Mouse (Mus musculus): Measurements from ENCODE around the gene Nup107.

GRCm38 (mm10) chr10:117797684-117798083, 5.2 kb upstream of the Nup107 start:
- TF ChIP-seq CTCF (IDR thresholded peaks at IDR 0.05; ENCODE audit: borderline replicate concordance, insufficient read depth, low read depth, low read length) (no peak), POLR2A (IDR thresholded peaks at IDR 0.05; ENCODE audit: borderline replicate concordance, insufficient read depth, low read length) (no peak)

Measured in cerebellum, adult 2 months (tissue).